Mouse (Mus musculus) liver, adult 2 months (tissue): ENCODE results near the gene Cd59a. TPM values are rescaled to one million over a fixed set of nuclear protein-coding genes. Genes with fewer than 3 reads are reported as not detected.
"Not testable (repeated sequence)": the region's sequence is repeated elsewhere in the genome, so short reads cannot be mapped to it uniquely, and the experiment has no call there.

Experiments used
- DNase-seq: peaks from one replicate; pipeline ENCODE4 v3.0.0-alpha.2; 2011; ENCODE audit warnings: low read depth, low spot score; ENCODE audit errors: extremely low read depth
- H3K27ac ChIP-seq: fragments of 200-500 bp; replicated peaks from 2 replicates; pipeline ENCODE4 v1.5.1; 2012; ENCODE audit warnings: low read depth, mild to moderate bottlenecking, control low read depth, inconsistent platforms, low read length; ENCODE audit not compliant: insufficient read depth
- H3K27me3 ChIP-seq: fragments of 200-500 bp; 2 replicates; pipeline ENCODE4 v1.6.1; 2012; ENCODE audit warnings: mild to moderate bottlenecking, moderate library complexity, low read length, inconsistent platforms; ENCODE audit not compliant: control insufficient read depth, insufficient read depth
- H3K36me3 ChIP-seq: fragments of 200-500 bp; 2 replicates; pipeline ENCODE4 v1.6.1; 2012; ENCODE audit warnings: low read length, inconsistent platforms; ENCODE audit not compliant: control insufficient read depth, insufficient read depth
- H3K4me1 ChIP-seq: fragments of 200-500 bp; 2 replicates; pipeline ENCODE4 v1.6.1; 2011; ENCODE audit warnings: low read length; ENCODE audit not compliant: control insufficient read depth, insufficient read depth
- H3K4me3 ChIP-seq: fragments of 200-500 bp; 2 replicates; pipeline ENCODE4 v1.5.1; 2011; ENCODE audit warnings: low read depth, mild to moderate bottlenecking, control low read depth, low read length, moderate library complexity; ENCODE audit not compliant: insufficient read depth
- H3K79me2 ChIP-seq: fragments of 200-500 bp; 2 replicates; pipeline ENCODE4 v1.6.1; 2012; ENCODE audit warnings: inconsistent platforms, mild to moderate bottlenecking, low read length, moderate library complexity; ENCODE audit not compliant: control insufficient read depth, insufficient read depth
- H3K9ac ChIP-seq: fragments of 200-500 bp; 2 replicates; pipeline ENCODE4 v1.6.1; 2012; ENCODE audit warnings: low read depth, mild to moderate bottlenecking, control low read depth, inconsistent platforms, low read length
- CTCF ChIP-seq: fragments of 200-500 bp; IDR thresholded peaks from 2 replicates; pipeline ENCODE4 v1.5.1; 2011; ENCODE audit warnings: low read depth, low read length, control low read depth
- POLR2A ChIP-seq: fragments of 200-500 bp; IDR thresholded peaks from 2 replicates; pipeline ENCODE4 v1.6.1; 2011; ENCODE audit warnings: low read length, control low read depth; ENCODE audit not compliant: insufficient read depth; ENCODE audit errors: extremely low read depth
- WGBS: fragments of 180-500 bp; shearing (Covaris S2); methylation state at CpG from one replicate; pipeline ENCODE4 v1.1.7; 2018; 5-methylcytosine and 5-hydroxymethylcytosine counted together
- polyA plus RNA-seq: library from polyadenylated mRNA; depleted of rRNA; stranded (reverse); fragments of >200 nt; gene quantifications from 2 replicates; pipeline ENCODE4 v1.2.3, GENCODE M21; 2012
- total RNA-seq: library from RNA; depleted of rRNA; stranded (reverse); fragments of >200 nt; gene quantifications from 2 replicates; pipeline ENCODE4 v1.2.3, GENCODE M21; 2014

Gene Cd59a
- total and polyA plus RNA-seq, 2 experiments = 28.6 to 69.5 TPM

DNA sequence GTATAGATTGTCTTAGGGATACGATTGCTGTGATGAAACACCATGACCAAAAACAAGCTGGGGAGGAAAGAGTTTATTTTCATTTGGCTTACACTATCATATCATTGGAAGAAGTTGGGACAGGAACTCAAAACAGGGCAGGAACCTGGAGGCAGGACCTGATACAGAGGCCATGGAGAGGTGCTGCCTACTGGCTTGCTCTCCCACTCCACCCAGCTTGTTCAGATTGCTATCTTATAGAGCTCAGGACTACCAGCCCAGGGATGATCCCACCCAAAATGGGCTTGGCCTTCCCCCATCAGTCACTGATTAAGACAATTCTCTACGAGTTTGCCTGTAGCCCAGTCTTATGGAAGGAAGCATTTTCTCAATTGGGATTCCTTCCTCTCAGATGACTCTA is 31.4 kb upstream of the Cd59a start:
- TF ChIP-seq CTCF (no peak), POLR2A (no peak)
- Histone ChIP-seq H3K36me3 (peaks cover 18% of the 10 kb centered on the region), H3K27ac (no peak overlapping the region), H3K4me1 (no peaks in the 10 kb centered on the region; the same call in 1 of the 2 replicates), H3K79me2 (no peaks in the 10 kb centered on the region), H3K27me3 (no peaks in the 10 kb centered on the region), H3K9ac (no peak overlapping the region), H3K4me3 (no peak overlapping the region)
- no peak for DNase-seq
- 87% methylated on average over 2 of the region's 2 CpGs for WGBS

DNA sequence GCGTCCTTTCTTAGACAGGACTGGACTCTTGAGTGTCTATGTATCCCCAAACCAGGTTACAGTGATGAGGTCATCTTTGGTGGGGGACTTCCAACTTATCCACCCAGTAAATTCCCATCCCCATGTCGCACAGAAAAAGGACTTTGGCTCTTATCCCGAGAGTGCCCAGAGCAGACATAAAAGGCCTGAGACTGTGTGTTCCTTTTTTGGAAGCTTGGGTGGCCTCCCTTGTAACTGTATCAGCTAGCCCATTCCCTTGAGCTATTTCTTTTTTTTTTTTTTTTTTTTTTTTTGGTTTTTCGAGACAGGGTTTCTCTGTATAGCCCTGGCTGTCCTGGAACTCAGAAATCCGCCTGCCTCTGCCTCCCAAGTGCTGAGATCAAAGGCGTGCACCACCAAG is 30.1 kb upstream of the Cd59a start, which contains the start of gene Gm10912:
Gm10912 (plus strand) TSS at position 301 of the 400 bp plus-strand sequence.
- WGBS = 76% methylated on average over 6 of the region's 6 CpGs
- not testable (repeated sequence) for H3K4me1 ChIP-seq, DNase-seq, H3K79me2 ChIP-seq, H3K27me3 ChIP-seq, H3K9ac ChIP-seq, H3K27ac ChIP-seq, H3K4me3 ChIP-seq
- H3K36me3 ChIP-seq = peaks cover 10% of the 10 kb centered on the region

DNA sequence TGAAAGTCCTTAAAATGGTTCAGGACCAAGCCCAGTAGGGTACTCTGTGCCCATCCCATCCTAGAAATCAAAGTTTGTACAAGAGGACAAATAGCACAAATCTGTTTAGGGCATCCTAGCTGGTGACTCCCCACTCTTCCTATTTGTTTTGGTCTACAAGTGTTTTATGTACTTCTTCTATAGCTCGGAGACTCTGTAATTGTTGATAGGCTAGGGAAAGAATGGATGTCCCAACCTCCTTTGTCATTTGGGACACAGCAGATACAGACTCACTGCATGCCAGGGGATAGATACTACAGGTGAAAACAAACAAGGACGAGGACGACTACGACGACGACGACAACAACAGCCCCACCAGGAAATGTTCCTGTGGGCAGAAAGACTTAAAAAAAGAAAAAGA is 27.2 kb upstream of the Cd59a start, which contains the start of gene Gm10799:
Gm10799 (minus strand) TSS at position 101 of the 400 bp plus-strand sequence.
- H3K27me3 ChIP-seq, H3K9ac ChIP-seq, DNase-seq, H3K4me1 ChIP-seq, H3K4me3 ChIP-seq, H3K36me3 ChIP-seq, H3K27ac ChIP-seq, H3K79me2 ChIP-seq: not testable (repeated sequence)
- 70% methylated on average over 7 of the region's 7 CpGs for WGBS

DNA sequence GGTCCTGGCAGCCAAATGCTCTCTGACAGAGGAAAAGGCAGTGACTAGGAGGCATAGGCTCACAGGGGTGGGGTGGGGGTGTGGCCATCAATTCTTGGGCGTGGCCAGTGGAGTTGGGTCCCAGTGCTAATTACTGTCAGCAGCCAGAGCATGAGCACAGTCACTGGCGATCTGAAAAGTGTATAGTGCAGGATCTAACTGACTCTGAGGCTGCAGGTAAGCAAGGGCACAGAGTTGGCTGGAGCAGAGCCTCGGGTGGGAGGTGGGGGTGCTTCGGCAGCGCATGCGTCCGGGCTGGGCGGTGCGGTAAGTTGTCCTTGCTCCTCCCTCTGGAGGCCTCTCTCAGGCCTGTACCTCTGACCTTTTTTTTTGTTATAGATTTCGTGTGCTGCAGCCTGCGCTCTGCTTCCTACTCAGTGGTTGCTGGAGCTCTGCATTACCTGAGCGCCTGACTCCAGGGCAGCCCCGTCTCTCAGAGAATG is 25.9 kb upstream of the Cd59a start, which contains the start of gene Cd59b:
Cd59b (plus strand) TSS at position 146 of the 482 bp plus-strand sequence.
- Histone ChIP-seq H3K79me2 (no peaks in the 10 kb centered on the region), H3K4me3 (peak within 1 kb of the TSS; percentile 59), H3K36me3 (no peaks in the 10 kb centered on the region), H3K9ac (peak within 1 kb of the TSS; percentile 62), H3K27me3 (no peaks in the 10 kb centered on the region), H3K27ac (peak within 1 kb of the TSS; percentile 80), H3K4me1 (no peaks in the 10 kb centered on the region; the same call in 1 of the 2 replicates)
- WGBS = 15% methylated on average over 13 of the region's 13 CpGs
- peak; percentile 75 for DNase-seq
- TF ChIP-seq POLR2A (no peak), CTCF (no peak)

DNA sequence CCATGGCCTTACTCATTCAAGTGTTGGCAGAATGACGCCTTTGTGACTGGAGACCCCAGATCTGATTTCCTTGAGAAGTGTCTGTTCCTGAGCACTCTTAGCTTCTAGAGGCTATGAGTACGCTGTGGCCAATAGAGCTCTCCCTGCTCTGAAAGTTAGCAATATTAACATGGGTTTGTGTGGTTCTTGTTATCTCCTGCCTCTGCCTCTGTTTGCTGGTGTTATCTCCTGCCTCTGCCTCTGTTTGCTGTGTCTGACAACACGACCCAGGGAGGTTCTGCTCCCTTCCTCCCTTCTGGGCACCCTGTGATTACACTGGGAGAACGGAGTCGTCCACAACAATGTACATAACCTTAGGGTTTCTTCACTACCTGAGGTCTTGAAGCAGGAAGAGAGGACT is 17.3 kb upstream of the Cd59a start:
- not testable (repeated sequence) for H3K4me3 ChIP-seq, H3K36me3 ChIP-seq, DNase-seq, H3K79me2 ChIP-seq, H3K9ac ChIP-seq, H3K27ac ChIP-seq, H3K27me3 ChIP-seq, H3K4me1 ChIP-seq
- 51% methylated on average over 5 of the region's 5 CpGs for WGBS

DNA sequence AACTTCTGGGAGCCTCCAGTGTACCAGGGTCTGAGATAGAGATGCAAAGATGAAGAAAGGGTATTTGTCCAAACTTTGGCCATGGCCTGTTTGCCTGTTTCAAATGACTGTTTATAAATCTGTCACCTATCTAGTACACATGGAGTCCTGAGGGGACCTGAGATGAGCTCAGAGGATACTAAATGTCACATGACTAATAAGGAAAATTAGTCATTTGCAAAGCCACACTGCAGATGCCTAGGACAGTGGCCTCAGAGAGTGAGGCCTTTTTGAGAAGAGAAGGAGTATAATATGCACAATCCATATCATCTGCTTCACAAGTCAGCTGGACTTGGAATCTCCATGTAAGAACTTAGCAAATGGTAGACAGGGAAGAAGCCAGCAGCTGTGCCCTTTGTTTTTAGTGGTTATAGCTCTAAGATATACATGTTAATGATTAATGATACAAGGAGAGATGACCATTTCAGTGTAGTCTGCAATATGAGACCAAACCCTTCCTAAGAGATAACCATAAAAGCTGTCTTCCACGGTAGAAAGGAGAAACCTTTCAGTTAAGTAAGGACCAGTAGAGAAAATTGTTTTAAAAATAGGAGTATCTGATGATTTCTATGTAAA is 14.1 kb upstream of the Cd59a start:
- DNase-seq, H3K79me2 ChIP-seq, H3K27ac ChIP-seq, H3K4me3 ChIP-seq, H3K27me3 ChIP-seq, H3K4me1 ChIP-seq, H3K9ac ChIP-seq, H3K36me3 ChIP-seq: not testable (repeated sequence)
- WGBS = no CpG with 5 or more reads among the region's 1 CpGs
